Mouse (Mus musculus): Measurements from ENCODE around the gene Tnfrsf23. TPM values are rescaled to one million over a fixed set of nuclear protein-coding genes. Genes with fewer than 3 reads are reported as not detected.

The Tnfrsf23 gene
- polyA plus RNA-seq, 1 experiment from 2014 or later: 1.2 TPM

DNA sequence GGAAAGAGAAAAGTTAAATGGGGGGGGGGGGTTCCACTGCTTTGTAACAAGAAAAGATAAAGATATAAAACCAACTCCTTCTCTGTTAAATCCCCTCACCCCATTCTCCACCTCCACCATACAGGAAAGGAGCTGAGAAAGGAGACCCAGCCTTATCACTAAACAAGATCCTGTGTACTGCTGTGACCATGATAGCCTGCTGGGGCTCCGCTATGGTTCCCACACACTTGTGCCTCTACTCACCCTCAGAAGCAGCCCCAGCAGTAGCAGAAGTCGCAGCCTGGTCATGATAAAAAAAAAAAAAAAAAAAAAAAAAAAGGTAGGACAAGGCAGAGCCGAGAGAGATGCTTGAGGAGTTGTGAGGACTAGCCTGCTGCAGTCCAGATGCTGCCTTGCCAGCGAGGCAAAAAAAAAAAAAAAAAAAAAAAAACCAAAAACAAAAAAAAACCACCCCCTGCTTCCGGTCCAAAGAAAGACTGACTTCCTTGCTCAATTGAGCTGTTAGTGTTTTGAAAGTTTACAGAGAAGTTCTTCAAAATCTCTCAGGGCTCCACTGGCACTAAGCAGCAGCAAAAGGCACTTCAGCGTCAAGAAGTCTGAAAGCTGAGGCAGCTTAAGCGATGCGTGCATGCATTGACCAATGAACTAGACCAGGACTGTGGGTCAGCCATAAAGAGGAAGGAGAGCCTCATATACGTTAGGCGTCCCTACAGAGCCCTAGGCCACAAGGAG, 58.0 kb downstream of the Tnfrsf23 start:
- 63% methylated on average over 10 of the region's 10 CpGs for WGBS
- no peaks in the 10 kb centered on the region for H3K27me3 ChIP-seq (replicated peaks)

GRCm38 (mm10) chr7:143626178-143626577, 59.5 kb downstream of the Tnfrsf23 start:
- 76% methylated on average over 2 of the region's 2 CpGs for WGBS
- Histone ChIP-seq H3K9me3 (no peaks in the 10 kb centered on the region), H3K4me3 (no peak overlapping the region), H3K9ac (no peak overlapping the region), H3K4me1 (no peaks in the 10 kb centered on the region), H3K27ac (no peak overlapping the region), H3K4me2 (no peak overlapping the region), H3K36me3 (replicated peaks) (no peaks in the 10 kb centered on the region), H3K27me3 (replicated peaks) (no peaks in the 10 kb centered on the region)
- no peak for ATAC-seq (replicated peaks)

More for the DNA sequence above, 58.0 kb downstream of the Tnfrsf23 start:
- Histone ChIP-seq H3K4me3 (no peak overlapping the region), H3K4me1 (no peaks in the 10 kb centered on the region), H3K4me2 (no peak overlapping the region), H3K27ac (no peak overlapping the region), H3K9ac (no peak overlapping the region), H3K9me3 (no peaks in the 10 kb centered on the region), H3K36me3 (replicated peaks) (no peaks in the 10 kb centered on the region)
- no peak for ATAC-seq (replicated peaks)

- H3K27me3 ChIP-seq (replicated peaks): no peaks in the 10 kb centered on the region
- no peaks in the 10 kb centered on the region for H3K9me3 ChIP-seq
- no peaks in the 10 kb centered on the region for H3K4me1 ChIP-seq
- no peak overlapping the region for H3K27ac ChIP-seq
- H3K4me3 ChIP-seq: no peak overlapping the region
- H3K36me3 ChIP-seq (replicated peaks): no peaks in the 10 kb centered on the region
- no peak for ATAC-seq (replicated peaks)
- 68% methylated on average over 5 of the region's 5 CpGs for WGBS
- H3K9ac ChIP-seq: no peak overlapping the region
- no peak overlapping the region for H3K4me2 ChIP-seq
Measured at GRCm38 (mm10) chr7:143625151-143625550, 60.5 kb downstream of the Tnfrsf23 start.

GRCm38 (mm10) chr7:143624561-143624960, 61.1 kb downstream of the Tnfrsf23 start:
- Histone ChIP-seq H3K27ac (no peak overlapping the region), H3K4me2 (no peak overlapping the region), H3K9me3 (no peaks in the 10 kb centered on the region), H3K27me3 (replicated peaks) (no peaks in the 10 kb centered on the region), H3K9ac (no peak overlapping the region), H3K4me1 (no peaks in the 10 kb centered on the region), H3K4me3 (no peak overlapping the region), H3K36me3 (replicated peaks) (no peaks in the 10 kb centered on the region)
- WGBS: 83% methylated on average over 3 of the region's 3 CpGs
- ATAC-seq (replicated peaks): no peak

GRCm38 (mm10) chr7:143620951-143621350, 64.7 kb downstream of the Tnfrsf23 start:
- no peak overlapping the region for H3K9ac ChIP-seq
- no peak overlapping the region for H3K27ac ChIP-seq
- H3K9me3 ChIP-seq: no peaks in the 10 kb centered on the region
- H3K36me3 ChIP-seq (replicated peaks): no peaks in the 10 kb centered on the region
- H3K4me2 ChIP-seq: no peak overlapping the region
- ATAC-seq (replicated peaks): no peak
- no peak overlapping the region for H3K4me3 ChIP-seq
- WGBS: 78% methylated on average over 1 of the region's 1 CpGs
- no peaks in the 10 kb centered on the region for H3K4me1 ChIP-seq
- H3K27me3 ChIP-seq (replicated peaks): no peaks in the 10 kb centered on the region

Other genes with a start within 250 kb of the Tnfrsf23 start
- 288 and 345 TPM in 2 replicates for gene Cdkn1c, start 224.8 kb downstream of the Tnfrsf23 start, polyA plus RNA-seq (2015; fragmentation: Nextera tagmentation; extraction: Ambion mirVana)
- gene Slc22a18, start 212.1 kb downstream of the Tnfrsf23 start, polyA plus RNA-seq (2015; fragmentation: Nextera tagmentation; extraction: Ambion mirVana): 0.97 and 1.0 TPM in 2 replicates
- gene Phlda2, start 182.7 kb downstream of the Tnfrsf23 start, polyA plus RNA-seq (2015; fragmentation: Nextera tagmentation; extraction: Ambion mirVana): 0.51 and 0.66 TPM in 2 replicates
- gene Nap1l4, start 136.8 kb downstream of the Tnfrsf23 start, polyA plus RNA-seq (2015; fragmentation: Nextera tagmentation; extraction: Ambion mirVana): 344 and 348 TPM in 2 replicates
- 74.1 and 75.8 TPM in 2 replicates for gene Cars, start 85.8 kb downstream of the Tnfrsf23 start, polyA plus RNA-seq (2015; fragmentation: Nextera tagmentation; extraction: Ambion mirVana)
- 0.15 and 0.21 TPM in 2 replicates for gene Tnfrsf26, start 57.1 kb downstream of the Tnfrsf23 start, polyA plus RNA-seq (2015; fragmentation: Nextera tagmentation; extraction: Ambion mirVana)
- gene Tnfrsf22, start 36.2 kb downstream of the Tnfrsf23 start, polyA plus RNA-seq (2015; fragmentation: Nextera tagmentation; extraction: Ambion mirVana): 3.2 and 3.5 TPM in 2 replicates
- 39.7 and 44.0 TPM in 2 replicates for gene Osbpl5, start 71.1 kb upstream of the Tnfrsf23 start, polyA plus RNA-seq (2015; fragmentation: Nextera tagmentation; extraction: Ambion mirVana)
- gene Mrgprg, start 81.1 kb upstream of the Tnfrsf23 start, polyA plus RNA-seq (2015; fragmentation: Nextera tagmentation; extraction: Ambion mirVana): not detected in 2 replicates
- 9.8 and 10.0 TPM in 2 replicates for gene Mrgpre, start 98.6 kb upstream of the Tnfrsf23 start, polyA plus RNA-seq (2015; fragmentation: Nextera tagmentation; extraction: Ambion mirVana)
- gene Nadsyn1, start 137.0 kb upstream of the Tnfrsf23 start, polyA plus RNA-seq (2015; fragmentation: Nextera tagmentation; extraction: Ambion mirVana): 6.2 and 7.1 TPM in 2 replicates
- 71.6 and 73.6 TPM in 2 replicates for gene Dhcr7, start 137.3 kb upstream of the Tnfrsf23 start, polyA plus RNA-seq (2015; fragmentation: Nextera tagmentation; extraction: Ambion mirVana)
- not detected in 2 replicates for gene Gm498, start 181.0 kb upstream of the Tnfrsf23 start, polyA plus RNA-seq (2015; fragmentation: Nextera tagmentation; extraction: Ambion mirVana)

All from midbrain, embryonic 15.5 days (tissue).